Mouse (Mus musculus) heart, embryonic 11.5 days (tissue): Measurements from ENCODE around the gene Ramp2. TPM values are rescaled to one million over a fixed set of nuclear protein-coding genes. Genes with fewer than 3 reads are reported as not detected.

Source experiments
- ATAC-seq: fragments of 200-750 bp; cut with Nextera tagmentation; replicated peaks from 2 replicates; pipeline ENCODE4 v1.8.0; 2017; ENCODE audit warnings: moderate library complexity; ENCODE audit not compliant: insufficient number of reproducible peaks, low FRiP score, low TSS enrichment
- H3K27ac ChIP-seq: fragments of 300-500 bp; sonication (generic); 2 replicates; pipeline ENCODE4 v1.5.1; 2014; ENCODE audit warnings: mild to moderate bottlenecking, low read depth, low read length
- H3K27me3 ChIP-seq: fragments of 300-500 bp; sonication (generic); 2 replicates; pipeline ENCODE4 v1.6.1; 2014; ENCODE audit warnings: mild to moderate bottlenecking, low read length, mixed read lengths; ENCODE audit not compliant: control insufficient read depth, insufficient read depth
- H3K36me3 ChIP-seq: fragments of 300-500 bp; sonication (generic); 2 replicates; pipeline ENCODE4 v1.6.1; 2014; ENCODE audit warnings: mild to moderate bottlenecking, low read length, moderate library complexity, mixed read lengths; ENCODE audit not compliant: control insufficient read depth, insufficient read depth
- H3K4me1 ChIP-seq: fragments of 300-500 bp; sonication (generic); 2 replicates; pipeline ENCODE4 v1.6.1; 2014; ENCODE audit warnings: low read length; ENCODE audit not compliant: control insufficient read depth, insufficient read depth
- H3K4me2 ChIP-seq: fragments of 300-500 bp; sonication (generic); 2 replicates; pipeline ENCODE4 v1.6.1; 2014; ENCODE audit warnings: mild to moderate bottlenecking, moderate library complexity
- H3K4me3 ChIP-seq: fragments of 300-500 bp; sonication (generic); 2 replicates; pipeline ENCODE4 v1.5.1; 2014; ENCODE audit warnings: low read depth, low read length
- H3K9ac ChIP-seq: fragments of 300-500 bp; sonication (generic); 2 replicates; pipeline ENCODE4 v1.6.1; 2014; ENCODE audit warnings: mild to moderate bottlenecking, low read depth, low read length, moderate library complexity
- H3K9me3 ChIP-seq: fragments of 300-500 bp; sonication (generic); replicated peaks from 2 replicates; pipeline ENCODE4 v1.6.1; 2016; ENCODE audit warnings: low read length; ENCODE audit not compliant: control insufficient read depth
- WGBS: fragments of 180-500 bp; shearing (Covaris S2); extraction: QIAGEN DNeasy Blood & Tissue Kit; methylation state at CpG from one replicate; pipeline ENCODE4 v1.1.7; 2014; ENCODE audit not compliant: insufficient replicate concordance; 5-methylcytosine and 5-hydroxymethylcytosine counted together
- polyA plus RNA-seq: library from polyadenylated mRNA; unstranded; fragments of >200 nt; fragmentation: Nextera tagmentation; extraction: Ambion mirVana; gene quantifications from 2 replicates; pipeline ENCODE4 v1.2.1, GENCODE M21; 2014

Gene Ramp2
- polyA plus RNA-seq, 1 experiment from 2014 or later: 232 TPM

- Histone ChIP-seq H3K27me3 (peaks cover 31% of the 10 kb centered on the region), H3K9me3 (no peaks in the 10 kb centered on the region), H3K4me2 (peak overlapping the region; percentile 64; the same call in 1 of the 2 replicates), H3K27ac (no peak overlapping the region), H3K4me1 (peaks cover 37% of the 10 kb centered on the region), H3K9ac (no peak overlapping the region), H3K36me3 (no peaks in the 10 kb centered on the region), H3K4me3 (no peak overlapping the region)
- ATAC-seq: no peak
- 41% methylated on average over 6 of the region's 6 CpGs for WGBS
These were observed 20.1 kb downstream of the Ramp2 start for GRCm38 (mm10) chr11:101265906-101266305.

GRCm38 (mm10) chr11:101269577-101270116 lies 23.8 kb downstream of the Ramp2 start:
- 16% methylated on average over 10 of the region's 10 CpGs for WGBS
- Histone ChIP-seq H3K9ac (no peak overlapping the region), H3K4me2 (peak overlapping the region; percentile 20), H3K27me3 (peaks cover 13% of the 10 kb centered on the region), H3K27ac (no peak overlapping the region), H3K4me1 (peaks cover 13% of the 10 kb centered on the region), H3K4me3 (no peak overlapping the region), H3K36me3 (no peaks in the 10 kb centered on the region), H3K9me3 (no peaks in the 10 kb centered on the region)
- no peak for ATAC-seq

GRCm38 (mm10) chr11:101272446-101272845 lies 26.6 kb downstream of the Ramp2 start:
- Histone ChIP-seq H3K36me3 (peaks cover 2% of the 10 kb centered on the region; the same call in 1 of the 2 replicates), H3K4me1 (peaks cover 16% of the 10 kb centered on the region), H3K27me3 (peaks cover 5% of the 10 kb centered on the region; the same call in 1 of the 2 replicates), H3K27ac (no peak overlapping the region), H3K9me3 (no peaks in the 10 kb centered on the region), H3K4me2 (no peak overlapping the region), H3K4me3 (no peak overlapping the region), H3K9ac (no peak overlapping the region)
- 85% methylated on average over 3 of the region's 3 CpGs for WGBS
- no peak for ATAC-seq

GRCm38 (mm10) chr11:101275309-101275708 lies 29.5 kb downstream of the Ramp2 start:
- 67% methylated on average over 4 of the region's 4 CpGs for WGBS
- no peak overlapping the region for H3K27ac ChIP-seq
- no peak for ATAC-seq
- H3K9me3 ChIP-seq: no peaks in the 10 kb centered on the region
- H3K36me3 ChIP-seq: peaks cover 2% of the 10 kb centered on the region; the same call in 1 of the 2 replicates
- no peak overlapping the region for H3K9ac ChIP-seq
- H3K4me3 ChIP-seq: no peak overlapping the region
- H3K4me2 ChIP-seq: no peak overlapping the region
- 0 out of 2 replicates have a peak, but pooled peaks cover 5% of the 10 kb centered on the region for H3K27me3 ChIP-seq
- peaks cover 20% of the 10 kb centered on the region for H3K4me1 ChIP-seq

DNA sequence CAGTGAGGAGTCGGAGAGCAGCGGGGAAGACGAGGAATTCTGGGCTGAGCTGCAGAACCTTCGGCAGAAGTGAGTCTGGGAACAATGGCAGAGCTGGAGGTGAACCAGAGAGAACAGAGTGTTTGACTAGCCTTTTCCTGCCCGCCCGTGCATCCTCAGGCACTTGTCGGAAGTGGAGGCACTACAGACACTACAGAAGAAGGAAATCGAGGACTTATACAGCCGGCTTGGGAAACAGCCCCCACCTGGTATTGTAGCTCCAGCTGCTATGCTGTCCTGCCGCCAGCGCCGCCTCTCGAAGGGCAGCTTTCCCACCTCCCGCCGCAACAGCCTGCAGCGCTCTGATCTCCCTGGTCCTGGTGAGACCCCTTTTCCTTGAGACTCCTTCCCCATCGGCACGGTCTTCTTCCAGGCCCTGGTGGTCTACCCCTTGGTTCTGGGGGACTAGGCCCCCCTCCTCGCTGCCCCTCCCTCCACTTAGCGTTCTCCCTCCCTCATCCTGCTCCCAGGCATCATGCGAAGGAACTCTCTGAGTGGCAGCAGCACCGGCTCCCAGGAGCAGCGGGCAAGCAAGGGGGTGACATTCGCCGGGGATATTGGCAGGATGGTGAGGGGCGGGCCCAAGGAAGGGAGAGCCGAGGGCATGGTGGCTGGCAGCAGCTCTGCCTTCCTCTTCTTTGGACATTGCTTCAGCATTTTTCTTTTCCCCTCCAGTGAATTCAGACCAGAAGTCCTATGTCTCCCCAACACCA lies 30.7 kb downstream of the Ramp2 start:
- H3K36me3 ChIP-seq: peaks cover 2% of the 10 kb centered on the region; the same call in 1 of the 2 replicates
- no peak for ATAC-seq
- H3K27me3 ChIP-seq: 0 out of 2 replicates have a peak, but pooled peaks cover 5% of the 10 kb centered on the region
- no peaks in the 10 kb centered on the region for H3K9me3 ChIP-seq
- peaks cover 20% of the 10 kb centered on the region for H3K4me1 ChIP-seq
- H3K4me3 ChIP-seq: 0 out of 2 replicates have a peak overlapping the region, but pooled peaks have one; percentile 2
- peak overlapping the region; percentile 47 for H3K4me2 ChIP-seq
- no peak overlapping the region for H3K27ac ChIP-seq
- H3K9ac ChIP-seq: no peak overlapping the region
- 31% methylated on average over 27 of the region's 27 CpGs for WGBS

DNA sequence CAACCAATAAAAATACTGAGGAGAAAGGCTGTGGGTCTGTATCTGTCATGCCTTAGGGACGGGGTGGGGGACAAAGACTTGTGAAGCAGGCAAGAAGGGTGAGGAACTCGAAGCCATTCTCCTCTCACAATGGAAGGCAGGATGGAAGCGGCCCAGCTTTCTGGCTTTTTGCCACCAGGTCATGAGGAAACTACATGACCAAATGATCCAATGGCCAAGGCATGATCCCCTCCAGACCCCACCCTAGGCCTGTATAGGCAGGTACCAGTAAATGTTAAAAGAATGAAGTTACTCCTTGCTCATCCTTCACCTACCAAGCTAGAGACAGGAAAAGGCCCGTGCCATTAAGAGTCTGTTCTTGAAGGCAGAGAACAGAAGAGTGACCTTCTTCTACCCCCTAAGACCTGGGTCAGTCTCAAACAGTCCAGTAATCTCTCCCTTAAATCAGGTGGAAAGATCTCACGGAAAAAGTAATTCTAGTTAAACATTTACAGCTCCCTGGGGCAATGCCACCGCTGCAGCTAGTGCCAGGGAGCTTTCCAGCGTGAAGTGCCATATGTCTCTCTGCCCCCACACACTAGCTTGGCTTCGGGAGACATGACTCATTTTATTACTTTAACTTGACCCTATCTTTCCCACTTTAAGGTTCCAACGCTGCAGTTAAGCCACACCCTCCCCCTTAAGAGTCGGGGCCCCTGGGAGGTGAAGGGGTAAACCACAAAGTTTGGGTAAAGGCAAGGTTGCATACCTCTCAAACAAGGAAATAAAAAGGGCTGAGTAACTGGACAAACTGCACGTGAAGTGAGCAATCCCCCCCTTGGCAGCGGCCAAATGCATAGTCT lies 31.8 kb downstream of the Ramp2 start:
- no peaks in the 10 kb centered on the region for H3K9me3 ChIP-seq
- 0 out of 2 replicates have a peak, but pooled peaks cover 5% of the 10 kb centered on the region for H3K27me3 ChIP-seq
- peaks cover 20% of the 10 kb centered on the region for H3K4me1 ChIP-seq
- 72% methylated on average over 12 of the region's 12 CpGs for WGBS
- peak overlapping the region; percentile 77 for H3K9ac ChIP-seq
- ATAC-seq: no peak
- peaks cover 2% of the 10 kb centered on the region; the same call in 1 of the 2 replicates for H3K36me3 ChIP-seq
- H3K4me3 ChIP-seq: peak overlapping the region; percentile 72
- H3K27ac ChIP-seq: no peak overlapping the region
- H3K4me2 ChIP-seq: peak overlapping the region; percentile 75

- peaks cover 20% of the 10 kb centered on the region for H3K4me1 ChIP-seq
- peaks cover 2% of the 10 kb centered on the region; the same call in 1 of the 2 replicates for H3K36me3 ChIP-seq
- 8% methylated on average over 45 of the region's 45 CpGs for WGBS
- H3K9me3 ChIP-seq: no peaks in the 10 kb centered on the region
- peak; percentile 89 for ATAC-seq
- H3K9ac ChIP-seq: peak within 1 kb of the TSS; percentile 77
- H3K27ac ChIP-seq: peak within 1 kb of the TSS; percentile 50
- 0 out of 2 replicates have a peak, but pooled peaks cover 5% of the 10 kb centered on the region for H3K27me3 ChIP-seq
- peak within 1 kb of the TSS; percentile 72 for H3K4me3 ChIP-seq
- H3K4me2 ChIP-seq: peak within 1 kb of the TSS; percentile 75
These were observed 32.7 kb downstream of the Ramp2 start, which contains the start of the genes Cntd1 and Coa3 for GRCm38 (mm10) chr11:101278223-101279192. Cntd1 (plus strand) TSS chr11:101279012. Coa3 (minus strand) TSS chr11:101279114.
